Mouse (Mus musculus) G1E (cell line): ENCODE results near the gene Leng1.

Experiments used
- CTCF ChIP-seq: IDR thresholded peaks from 2 replicates; pipeline ENCODE4 v1.5.1; 2012; ENCODE audit warnings: low read depth, low read length, inconsistent platforms, mixed read lengths
- GATA1 ChIP-seq: IDR thresholded peaks from 2 replicates; pipeline ENCODE4 v1.6.1; 2012; ENCODE audit warnings: borderline replicate concordance, low read length, inconsistent platforms, mixed read lengths
- POLR2AphosphoS5 ChIP-seq: IDR thresholded peaks from 2 replicates; pipeline ENCODE4 v1.6.1; 2012; ENCODE audit warnings: low read depth, low read length, inconsistent platforms; ENCODE audit not compliant: insufficient replicate concordance
- TAL1 ChIP-seq: conservative IDR thresholded peaks from 2 replicates; pipeline ENCODE4 v1.6.1; 2012; ENCODE audit warnings: low read depth, low read length, inconsistent platforms, mixed read lengths

DNA sequence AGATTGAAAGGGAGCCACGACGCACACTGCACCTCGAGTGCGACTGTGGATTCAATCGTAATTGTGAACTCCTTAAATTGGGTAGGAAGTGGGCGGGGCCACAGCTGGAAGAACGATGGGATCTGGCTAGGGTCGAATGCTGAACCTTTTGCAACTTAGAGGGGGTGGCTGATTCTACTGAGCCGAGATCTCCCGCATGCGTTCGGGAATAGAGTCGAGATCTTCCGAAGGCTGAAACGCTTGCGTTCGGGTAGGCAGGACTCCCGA, 28.1 kb upstream of the Leng1 start:
- TF ChIP-seq CTCF (no peak), GATA1 (no peak), TAL1 (no peak), POLR2AphosphoS5 (no peak)
